Mouse (Mus musculus) cerebellum, postnatal 14 days (tissue): ENCODE results near the gene Ccdc189.
A peak's percentile ranks its signal among the peaks of the same experiment; 100 is the strongest.
"Not testable (repeated sequence)": the region's sequence is repeated elsewhere in the genome, so short reads cannot be mapped to it uniquely, and the experiment has no call there.

ENCODE experiments used
- DNase-seq, 2 experiments: peaks; one replicate each; pipeline ENCODE4 v3.0.0; 2021; ENCODE audit warnings: mixed read lengths in 2 of 2

Gene Ccdc189

GRCm38 (mm10) chr7:127588011-127588871 is at the start of gene Ccdc189, which contains the start of gene Rnf40:
Gene Ccdc189 (minus strand): TSS chr7:127588595.
Gene Rnf40 (plus strand): TSS chr7:127588767.
- peak; percentile 91 for DNase-seq

GRCm38 (mm10) chr7:127636963-127637362 is 48.6 kb upstream of the Ccdc189 start:
- DNase-seq, result peak; percentile 87 to 89

GRCm38 (mm10) chr7:127631416-127631815 is 43.0 kb upstream of the Ccdc189 start:
- no peak for DNase-seq

GRCm38 (mm10) chr7:127628646-127629045 is 40.3 kb upstream of the Ccdc189 start:
- DNase-seq, result no peak

- no peak for DNase-seq
Observed at GRCm38 (mm10) chr7:127626471-127626870, 38.1 kb upstream of the Ccdc189 start.

GRCm38 (mm10) chr7:127626039-127626438 is 37.6 kb upstream of the Ccdc189 start:
- DNase-seq, result no peak

- DNase-seq, result not testable (repeated sequence)
Observed at GRCm38 (mm10) chr7:127618402-127618801, 30.0 kb upstream of the Ccdc189 start.

GRCm38 (mm10) chr7:127617962-127618361 is 29.6 kb upstream of the Ccdc189 start:
- no peak for DNase-seq

- DNase-seq, result no peak
Observed at GRCm38 (mm10) chr7:127616881-127617280, 28.5 kb upstream of the Ccdc189 start.

- no peak for DNase-seq
Observed at GRCm38 (mm10) chr7:127616336-127616735, 27.9 kb upstream of the Ccdc189 start.

- DNase-seq, result peak; percentile 89 to 90
Observed at GRCm38 (mm10) chr7:127614891-127615843, 26.8 kb upstream of the Ccdc189 start, which contains the start of gene Zfp629. Gene Zfp629 (minus strand): TSS chr7:127615797.

GRCm38 (mm10) chr7:127614511-127614890 is 26.1 kb upstream of the Ccdc189 start:
- peak; percentile 43 to 47 for DNase-seq

- no peak for DNase-seq
Observed at GRCm38 (mm10) chr7:127614091-127614490, 25.7 kb upstream of the Ccdc189 start.

GRCm38 (mm10) chr7:127613501-127613900 is 25.1 kb upstream of the Ccdc189 start:
- no peak for DNase-seq

GRCm38 (mm10) chr7:127611561-127611960 is 23.2 kb upstream of the Ccdc189 start:
- DNase-seq, result no peak

- no peak for DNase-seq
Observed at GRCm38 (mm10) chr7:127611011-127611410, 22.6 kb upstream of the Ccdc189 start.

GRCm38 (mm10) chr7:127607150-127607549 is 18.8 kb upstream of the Ccdc189 start:
- no peak for DNase-seq

GRCm38 (mm10) chr7:127604256-127604655 is 15.9 kb upstream of the Ccdc189 start:
- no peak for DNase-seq

- no peak for DNase-seq
Observed at GRCm38 (mm10) chr7:127602903-127603302, 14.5 kb upstream of the Ccdc189 start.

GRCm38 (mm10) chr7:127601735-127602134 is 13.3 kb upstream of the Ccdc189 start:
- DNase-seq, result no peak

GRCm38 (mm10) chr7:127600612-127601011 is 12.2 kb upstream of the Ccdc189 start:
- no peak for DNase-seq

GRCm38 (mm10) chr7:127596747-127597146 is 8.4 kb upstream of the Ccdc189 start:
- DNase-seq, result no peak

GRCm38 (mm10) chr7:127592575-127592974 is 4.2 kb upstream of the Ccdc189 start:
- no peak for DNase-seq
